Mouse (Mus musculus): ENCODE results near the gene Atf3.

The Atf3 gene

DNA sequence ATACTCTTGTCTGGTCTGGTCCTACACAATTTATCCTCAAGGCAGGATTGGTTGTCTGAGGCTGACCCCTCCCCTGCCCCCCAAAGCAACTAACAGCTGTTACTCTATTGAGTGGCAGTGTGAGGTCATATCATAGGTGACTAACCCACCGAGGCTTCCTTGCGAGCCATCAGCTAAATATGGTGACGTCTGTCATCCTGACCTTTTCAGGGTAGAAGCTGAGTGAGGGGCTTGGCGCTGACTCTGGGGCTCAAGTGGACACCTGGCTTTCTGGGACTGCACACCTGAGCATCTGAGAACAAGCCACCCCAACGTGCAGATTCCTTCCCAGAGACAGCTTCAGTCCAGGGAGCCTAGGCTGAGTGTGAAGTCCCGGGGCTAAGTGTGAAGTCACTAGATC lies at the start of gene Atf3:
Atf3 (minus strand) TSS at position 101 of the 400 bp plus-strand sequence.
- DNase-seq (ENCODE audit: low spot score in 2 of 2) = no peak

DNA sequence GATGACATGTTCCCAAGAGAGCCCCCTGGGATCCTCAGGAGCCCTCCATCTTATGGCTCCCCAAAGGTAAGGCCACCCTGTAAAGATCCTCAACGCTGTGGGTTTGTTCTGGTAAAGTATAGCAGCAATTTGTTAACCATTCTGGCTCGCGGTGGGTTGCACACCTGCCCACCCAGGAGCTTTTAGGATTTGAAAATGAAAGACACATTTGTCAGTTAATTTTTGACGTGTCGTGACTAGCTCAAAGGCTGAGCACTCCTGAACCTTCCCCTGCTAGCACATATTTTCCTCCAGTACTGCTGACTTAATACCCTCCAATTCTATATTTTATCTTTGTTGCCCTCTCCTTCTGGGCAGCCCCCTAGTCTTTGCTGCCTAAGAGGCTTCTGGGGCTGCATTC lies 49.3 kb upstream of the Atf3 start:
- no peak for DNase-seq (ENCODE audit: low spot score in 2 of 2)

DNA sequence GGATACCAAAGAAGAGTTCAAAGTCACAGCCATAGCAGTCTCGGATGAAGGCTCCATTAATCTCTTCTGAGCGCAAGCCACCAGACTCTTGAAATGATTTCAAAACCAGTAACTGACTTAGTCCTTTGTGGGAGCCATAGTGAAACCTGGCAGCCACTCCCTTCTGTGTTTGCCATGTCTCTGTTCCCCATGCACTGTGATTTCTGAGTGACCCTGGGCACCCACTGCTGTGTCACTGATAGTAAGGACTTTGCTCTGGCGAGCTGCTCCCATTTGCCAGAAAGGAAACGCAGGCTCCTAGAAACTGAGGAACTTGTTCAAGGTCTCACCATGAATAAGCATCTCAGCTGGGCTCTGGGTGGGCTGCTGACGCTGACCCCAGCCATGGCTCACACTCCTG lies 45.6 kb upstream of the Atf3 start:
- no peak for DNase-seq (ENCODE audit: low spot score in 2 of 2)

DNA sequence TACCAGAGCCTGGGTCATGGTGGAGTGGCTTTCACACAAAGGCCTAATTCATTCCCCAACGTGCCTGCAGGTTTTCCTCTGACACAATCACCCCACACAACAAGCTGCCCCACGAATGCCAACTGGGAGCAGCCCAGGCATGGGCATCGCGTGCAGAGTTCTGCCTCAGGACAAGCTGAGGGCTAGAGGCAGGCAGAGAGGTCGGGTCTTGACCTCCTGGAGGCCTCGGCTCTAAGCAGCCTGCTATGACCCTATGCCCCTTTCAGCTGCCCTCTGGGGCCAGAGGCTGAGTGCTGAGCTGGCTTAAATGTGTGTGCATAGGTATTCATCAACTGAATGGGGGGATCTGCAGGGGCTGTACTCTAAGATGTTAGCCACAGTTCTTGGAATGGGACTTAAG lies 44.0 kb upstream of the Atf3 start:
- DNase-seq (ENCODE audit: low spot score in 2 of 2) = no peak

DNA sequence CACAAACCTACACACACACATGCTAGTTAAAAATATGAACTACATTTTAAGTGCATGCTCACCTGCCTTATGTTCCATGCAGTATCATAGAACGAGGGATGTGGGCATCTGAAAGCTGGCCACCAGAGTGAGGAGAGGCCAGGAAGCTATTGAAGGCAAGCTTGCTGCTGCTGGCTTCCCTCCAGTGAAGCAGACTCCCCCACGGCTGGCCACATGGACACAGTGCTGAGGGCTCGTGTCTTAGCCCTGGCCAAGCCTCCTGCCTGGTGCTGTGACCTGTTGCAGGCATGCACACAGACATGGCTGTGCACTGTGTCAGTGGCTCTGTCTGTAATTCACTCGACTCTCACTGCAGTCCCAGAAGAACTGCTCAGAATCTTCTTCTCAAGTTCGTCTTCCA lies 41.8 kb upstream of the Atf3 start:
- DNase-seq (ENCODE audit: low spot score in 2 of 2) = no peak

DNA sequence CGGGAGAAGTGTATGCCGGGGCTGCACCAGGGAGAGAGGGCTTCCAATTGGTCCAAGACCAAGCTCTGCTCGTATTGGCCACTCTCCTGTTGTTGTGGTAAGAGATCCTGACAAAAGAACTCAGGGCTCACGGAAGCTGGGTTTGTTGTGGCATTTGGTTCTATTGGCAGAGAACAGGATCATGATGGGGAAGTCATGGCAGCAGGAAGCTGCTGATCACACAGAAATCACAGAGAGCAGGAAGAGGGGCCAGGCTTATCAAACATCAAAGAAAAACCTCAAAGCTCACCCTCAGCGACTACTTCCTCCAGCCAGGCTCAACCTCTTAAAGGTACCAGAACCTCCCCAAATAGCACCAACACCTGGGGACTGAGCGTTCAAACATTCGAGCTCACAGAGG lies 41.3 kb upstream of the Atf3 start:
- no peak for DNase-seq (ENCODE audit: low spot score in 2 of 2)

DNA sequence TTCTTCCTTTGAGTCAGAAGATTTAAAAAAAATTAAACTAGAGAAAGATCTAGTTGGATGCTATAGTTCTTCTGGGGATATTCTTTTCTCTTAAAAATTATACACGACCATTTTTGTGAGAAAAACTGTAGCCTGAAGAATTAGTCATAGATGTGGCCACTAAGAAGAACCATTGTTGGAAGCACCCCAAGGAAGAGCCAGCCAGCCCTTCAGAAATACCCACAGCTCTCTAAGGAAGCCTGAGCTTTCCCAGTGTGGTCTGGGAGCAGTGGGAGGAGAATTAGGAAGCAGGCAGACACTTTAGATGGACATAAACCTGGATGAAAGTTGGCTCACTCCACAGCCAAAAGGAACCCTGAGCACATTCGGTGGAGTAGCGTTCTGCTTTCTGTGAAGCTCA lies 40.7 kb upstream of the Atf3 start:
- no peak for DNase-seq (ENCODE audit: low spot score in 2 of 2)

DNA sequence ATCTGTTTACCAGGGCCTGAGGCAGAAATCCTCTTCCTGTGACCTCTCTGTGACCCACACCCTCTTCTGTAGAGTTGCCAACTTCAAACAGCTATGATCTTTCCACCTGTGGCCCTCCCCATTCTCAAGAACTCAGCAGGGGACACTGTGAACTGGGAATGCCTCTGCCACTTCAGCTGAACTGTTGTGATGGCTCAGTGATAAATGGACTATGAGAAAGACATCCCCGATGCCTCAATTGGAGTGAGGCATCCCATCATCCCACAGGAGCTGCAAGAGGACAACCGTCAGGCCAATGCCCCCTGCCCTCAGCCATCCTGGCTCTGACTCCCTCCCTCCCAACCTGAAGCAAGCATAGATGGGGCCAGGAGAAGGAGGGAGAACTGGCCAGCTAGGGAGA lies 40.1 kb upstream of the Atf3 start:
- no peak for DNase-seq (ENCODE audit: low spot score in 2 of 2)

DNA sequence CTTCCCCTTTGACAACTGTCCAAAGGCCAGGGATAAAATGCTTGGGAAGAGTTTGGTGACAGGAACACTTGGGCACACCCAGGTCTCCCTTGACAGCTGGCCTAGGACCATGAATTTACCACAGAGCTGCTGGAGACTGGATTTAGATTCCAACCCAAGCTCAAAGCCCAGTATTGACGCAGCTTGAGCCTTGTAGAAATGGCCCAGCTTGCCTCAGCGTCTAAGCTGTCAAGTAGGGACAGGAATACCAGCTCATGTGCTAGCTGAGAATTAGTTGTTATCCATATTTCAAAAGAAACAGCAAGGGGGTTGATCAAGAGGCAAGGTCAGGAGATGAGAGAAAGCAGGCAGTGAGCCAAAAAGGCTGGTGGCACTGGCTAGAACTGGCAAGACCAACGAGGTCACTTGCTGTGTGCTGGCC lies 39.5 kb upstream of the Atf3 start:
- no peak for DNase-seq (ENCODE audit: low spot score in 2 of 2)

DNA sequence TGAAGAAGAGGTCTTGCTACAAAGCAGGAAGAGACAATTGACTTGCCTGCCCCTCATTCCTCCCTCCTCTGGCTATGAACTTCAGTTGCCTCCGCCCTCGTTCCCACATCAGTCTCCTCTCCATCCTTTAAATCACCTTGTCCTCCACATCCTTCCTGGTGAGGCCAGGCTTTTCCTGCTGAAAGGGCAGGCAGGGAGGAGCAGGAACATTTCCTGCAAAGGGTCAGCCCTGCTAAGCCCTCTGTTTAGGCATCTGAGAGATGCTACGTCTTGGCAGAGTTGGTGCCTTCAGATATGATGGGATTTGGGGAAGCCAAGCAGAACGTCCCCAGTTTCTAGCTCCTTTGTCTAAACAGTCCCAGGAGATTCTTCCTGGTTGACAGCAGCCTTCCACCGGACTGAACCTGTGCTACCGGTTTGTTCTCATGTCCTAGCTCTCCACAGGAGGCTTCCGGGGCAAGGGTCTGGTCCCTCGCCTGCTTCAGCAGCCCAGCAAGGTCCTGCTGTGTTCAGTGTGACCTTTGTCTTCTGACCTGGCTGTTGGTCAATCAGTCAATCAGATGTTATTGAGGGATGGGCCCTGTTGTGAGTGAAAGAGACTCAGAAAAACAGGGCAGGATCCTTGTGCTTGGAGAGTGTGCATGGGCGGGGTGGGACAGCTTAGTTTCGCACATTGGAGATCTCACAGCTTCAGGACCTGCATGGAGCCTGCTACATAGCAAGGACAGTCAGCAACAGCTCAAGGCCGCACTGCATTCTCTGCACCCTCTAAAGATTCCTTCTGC lies 38.9 kb upstream of the Atf3 start:
- DNase-seq (ENCODE audit: low spot score in 2 of 2) = no peak

DNA sequence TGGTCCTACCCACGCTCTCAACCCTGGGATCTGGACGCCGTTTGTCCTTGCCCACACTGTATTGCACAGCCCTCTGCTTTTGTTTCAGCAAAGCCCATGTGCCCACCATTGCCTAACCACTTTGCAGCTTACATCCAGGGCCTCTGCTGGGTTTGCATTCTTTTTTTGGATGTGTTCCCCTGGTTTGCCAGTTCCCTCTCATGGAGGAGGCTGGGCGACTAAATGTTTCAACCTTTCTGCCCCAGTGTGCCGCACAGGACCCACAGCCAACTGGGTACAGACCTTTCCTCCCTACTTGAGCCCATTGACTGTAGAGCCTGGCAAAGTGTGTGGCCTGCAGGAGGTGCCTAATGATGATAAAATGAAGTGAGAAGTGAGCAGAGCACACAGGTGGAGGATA lies 38.3 kb upstream of the Atf3 start:
- DNase-seq (ENCODE audit: low spot score in 2 of 2) = no peak

DNA sequence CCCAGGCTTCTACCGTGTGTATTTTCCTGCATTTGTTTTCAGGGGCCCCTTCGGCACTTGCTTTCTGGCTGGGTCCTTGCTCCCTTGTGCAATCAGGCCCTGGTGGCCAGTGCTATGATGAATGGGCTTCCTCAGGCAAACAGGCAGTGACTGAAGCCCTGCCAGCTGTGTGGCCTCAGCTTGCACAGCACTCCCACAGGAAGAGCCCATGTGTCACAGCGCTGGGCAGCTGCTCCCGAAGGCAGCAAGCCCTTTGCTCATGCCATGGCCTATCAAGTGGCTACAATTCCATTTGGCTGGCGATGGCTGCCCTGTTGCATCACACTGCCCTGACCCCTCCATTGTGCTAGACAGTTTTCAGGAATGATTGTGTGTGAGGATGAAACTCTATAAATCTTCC lies 36.6 kb upstream of the Atf3 start:
- no peak for DNase-seq (ENCODE audit: low spot score in 2 of 2)

DNA sequence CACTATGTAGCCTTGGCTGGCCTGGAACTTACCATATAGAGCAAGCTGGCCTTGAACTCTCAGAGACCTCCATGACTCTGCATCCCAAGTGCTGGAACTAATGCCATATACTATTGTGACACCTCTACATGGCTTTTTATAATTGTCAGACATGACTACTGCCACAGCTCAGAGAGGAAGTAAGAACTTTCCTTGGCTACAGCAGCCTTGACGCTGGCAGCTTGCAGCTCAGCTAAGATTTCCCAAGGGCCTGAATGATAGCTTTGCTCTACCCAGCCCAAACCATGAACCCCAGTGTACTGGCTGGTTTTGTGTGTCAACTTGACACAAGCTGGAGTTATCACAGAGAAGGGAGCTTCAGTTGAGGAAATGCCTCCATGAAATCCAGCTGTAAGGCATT lies 35.8 kb upstream of the Atf3 start:
- no peak for DNase-seq (ENCODE audit: low spot score in 2 of 2)

DNA sequence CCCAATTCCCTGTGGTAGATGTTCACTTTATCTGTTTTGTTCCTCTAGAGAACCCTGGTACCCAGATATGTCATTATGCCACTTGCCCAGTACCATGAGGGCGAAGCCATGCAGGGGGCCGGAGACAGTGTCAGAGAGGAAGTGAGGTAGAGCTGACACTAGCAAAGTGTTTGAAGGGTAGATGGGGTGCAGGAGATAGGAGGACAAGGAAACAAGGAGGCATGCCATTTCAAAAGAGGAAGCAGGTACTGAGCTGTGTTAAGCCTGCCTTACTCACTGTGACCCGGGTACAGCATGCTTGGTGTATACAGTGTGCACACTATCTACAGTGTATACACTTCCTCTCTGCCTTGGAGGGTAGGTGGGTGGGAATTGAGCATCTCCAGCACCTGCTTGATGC lies 32.1 kb upstream of the Atf3 start:
- DNase-seq (ENCODE audit: low spot score in 2 of 2) = no peak

DNA sequence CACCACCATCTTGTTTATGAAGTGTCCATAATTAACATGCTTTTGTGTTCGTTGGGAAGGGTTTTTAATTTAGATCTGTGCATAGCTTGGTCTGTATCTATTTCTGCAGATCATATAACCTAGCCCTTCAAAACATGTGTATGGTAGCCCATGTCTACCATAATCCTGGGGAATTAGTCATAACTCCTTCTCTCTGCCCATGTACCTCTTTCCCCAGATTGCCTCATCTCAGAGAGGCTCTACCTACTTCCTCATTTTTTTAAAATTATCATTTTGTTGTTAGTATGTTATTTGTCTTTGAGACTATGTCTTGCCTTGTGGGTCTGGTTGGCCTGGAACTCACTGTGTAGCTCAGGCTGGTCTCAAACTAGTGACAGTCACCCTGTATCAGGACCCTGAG lies 30.6 kb upstream of the Atf3 start:
- DNase-seq (ENCODE audit: low spot score in 2 of 2) = no peak

DNA sequence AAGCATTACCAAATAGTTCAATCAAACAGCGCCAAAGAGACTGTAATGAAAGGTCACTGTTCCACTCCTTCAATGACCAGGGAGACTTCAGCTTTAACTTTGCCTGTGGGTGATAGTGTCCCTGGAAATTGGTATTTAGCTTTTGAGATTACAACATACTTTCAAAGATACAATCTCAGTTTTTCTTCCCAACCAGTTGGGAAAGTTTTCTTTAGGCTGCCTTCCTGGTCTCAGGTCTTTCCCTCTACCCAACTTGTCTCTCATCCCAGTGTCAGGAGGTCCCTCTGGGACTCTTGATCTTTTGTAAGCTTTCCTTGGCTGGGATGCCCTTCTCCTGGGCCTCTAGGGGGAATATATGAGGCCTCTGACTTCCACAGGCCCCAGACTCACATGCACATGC lies 29.7 kb upstream of the Atf3 start:
- DNase-seq (ENCODE audit: low spot score in 2 of 2) = no peak

DNA sequence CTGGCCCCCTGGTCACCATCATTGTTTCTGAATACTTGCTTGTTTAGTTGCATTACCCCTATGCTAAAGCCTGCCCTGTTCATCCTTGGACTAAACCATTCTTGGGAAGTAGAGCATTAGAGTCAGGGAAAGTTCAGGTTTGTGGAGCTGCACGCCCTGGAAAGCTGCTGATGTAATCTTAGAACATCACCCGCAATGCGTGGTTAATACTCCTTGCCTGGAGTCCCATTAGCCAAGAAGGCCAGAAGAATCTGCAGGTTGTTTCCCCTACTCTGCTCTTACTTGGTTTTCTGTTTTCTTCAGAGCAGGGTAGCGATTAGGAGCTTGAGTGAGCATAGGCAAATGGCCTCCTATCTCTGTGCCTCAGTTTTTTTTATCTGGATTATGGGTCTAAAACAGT lies 26.0 kb upstream of the Atf3 start:
- DNase-seq (ENCODE audit: low spot score in 2 of 2) = no peak

DNA sequence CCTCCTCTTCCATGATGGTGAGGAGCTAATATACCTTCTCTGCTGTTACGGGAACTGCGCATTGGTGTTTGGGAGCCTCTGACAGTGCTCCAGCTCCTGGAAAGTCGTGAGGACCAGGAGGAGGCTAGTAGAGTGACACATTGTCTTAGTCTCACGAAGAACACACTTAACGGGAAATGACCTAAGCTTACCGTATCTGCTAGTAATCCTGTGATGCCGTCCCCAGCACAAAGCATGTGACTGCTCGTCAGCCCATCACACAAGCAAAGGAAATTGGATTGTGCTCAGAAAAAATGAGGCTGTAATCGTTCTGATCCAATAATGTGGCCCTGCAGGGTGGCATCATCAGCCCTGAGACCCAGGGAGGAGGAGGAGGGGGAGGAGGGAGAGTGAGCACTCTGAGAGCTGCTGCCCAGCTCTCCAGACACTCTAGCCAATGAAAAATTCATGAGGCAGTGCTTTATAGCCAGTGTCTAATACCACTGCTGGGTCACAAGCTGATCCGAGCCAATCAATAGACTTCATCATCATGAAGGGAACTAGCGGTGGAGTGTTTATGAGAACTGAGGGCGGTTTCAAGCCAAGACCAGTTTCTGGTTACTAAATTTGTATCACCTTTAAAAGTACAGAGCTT lies 24.3 kb upstream of the Atf3 start:
- DNase-seq (ENCODE audit: low spot score in 2 of 2) = no peak

DNA sequence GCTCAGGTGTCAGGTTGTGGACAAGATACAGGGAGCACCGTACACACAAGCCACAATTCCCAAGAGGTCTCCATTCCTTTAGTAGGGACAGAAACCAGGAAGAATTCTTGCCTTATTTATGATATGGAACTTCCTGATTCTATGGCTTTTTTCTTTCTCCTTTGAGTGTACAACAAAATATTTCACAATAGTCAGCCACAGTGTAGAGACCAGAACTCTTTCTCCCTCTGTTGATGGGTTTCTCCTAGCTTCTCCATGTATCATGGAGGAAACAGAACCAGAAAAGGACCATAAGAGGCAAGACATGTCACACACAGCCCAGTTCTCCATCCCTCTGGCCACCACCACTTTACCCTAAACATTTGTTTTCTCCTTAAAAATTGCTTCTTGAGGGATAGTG lies 23.7 kb upstream of the Atf3 start:
- no peak for DNase-seq (ENCODE audit: low spot score in 2 of 2)

DNA sequence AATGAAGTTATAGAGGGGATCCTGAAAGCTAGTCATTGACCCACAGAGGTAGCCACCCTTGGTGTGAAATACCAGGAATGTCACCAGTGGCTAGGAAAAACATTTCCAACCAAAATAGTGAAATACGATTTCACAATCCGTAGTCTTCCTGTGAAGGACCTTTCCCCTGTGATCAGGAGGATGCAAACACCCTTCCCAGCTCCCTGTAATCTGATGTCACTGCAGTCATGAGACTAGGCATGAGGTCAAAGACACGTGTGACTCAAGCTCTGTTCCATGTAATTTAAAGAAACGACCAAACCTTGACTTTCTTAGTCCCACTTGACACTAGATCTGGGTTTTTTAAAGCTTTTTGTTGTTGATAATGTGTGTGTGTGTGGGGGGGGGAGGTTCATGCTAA lies 21.8 kb upstream of the Atf3 start:
- DNase-seq (ENCODE audit: low spot score in 2 of 2) = no peak

DNA sequence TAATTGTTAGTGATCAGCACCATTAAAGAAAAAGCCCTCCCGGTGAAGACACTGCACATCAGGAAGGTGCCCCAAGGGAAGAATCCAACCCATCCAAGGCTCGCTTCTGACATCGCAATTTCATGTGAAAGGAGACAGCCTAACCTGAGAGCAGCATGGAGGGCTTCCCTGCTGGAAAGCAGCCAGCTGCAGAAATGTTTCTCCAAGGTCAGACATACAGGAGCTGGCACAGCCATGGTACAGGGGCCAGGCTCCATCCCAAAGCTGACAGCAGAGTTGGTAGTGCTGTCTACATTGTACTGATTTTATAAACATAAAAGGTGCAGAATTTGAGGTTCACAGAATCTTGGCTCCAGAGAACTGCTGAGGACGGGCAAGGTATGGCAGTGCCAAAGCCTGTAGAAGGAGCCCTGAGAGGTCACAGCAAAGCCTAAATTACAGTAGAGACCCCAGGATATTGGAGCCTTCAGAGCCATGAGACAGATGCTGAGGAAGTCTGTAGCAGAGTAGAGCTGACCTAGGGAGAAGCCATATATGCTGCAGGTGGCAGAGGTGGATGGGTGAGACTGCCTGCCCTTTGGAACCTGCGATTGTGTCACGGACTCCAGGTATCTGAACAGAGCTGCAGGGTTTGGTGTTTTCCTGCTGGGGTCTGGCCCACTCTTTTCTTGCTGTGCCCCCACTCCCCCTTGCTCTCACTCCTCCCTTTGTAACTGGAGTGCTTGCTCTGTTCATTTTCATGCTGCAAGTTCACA lies 18.1 kb upstream of the Atf3 start:
- DNase-seq (ENCODE audit: low spot score in 2 of 2) = no peak

DNA sequence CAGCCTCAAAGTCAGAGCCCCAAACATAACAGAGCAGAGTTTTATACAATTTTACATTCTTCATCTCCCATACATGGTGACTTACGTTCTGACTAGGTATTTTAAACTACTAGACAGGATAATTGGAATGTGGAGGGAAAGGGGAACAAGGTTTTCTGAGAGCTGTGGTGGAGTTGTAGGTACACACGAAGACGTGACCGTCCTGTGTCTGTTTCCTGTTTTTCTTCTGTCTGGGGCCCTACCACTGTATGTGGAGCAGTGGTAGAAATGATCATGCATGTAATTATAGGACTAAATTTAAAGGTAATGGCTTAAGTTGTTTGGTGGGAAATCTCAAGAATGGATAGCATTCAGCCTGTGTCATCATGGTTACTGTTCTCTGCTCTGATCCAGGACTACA lies 17.0 kb upstream of the Atf3 start:
- no peak for DNase-seq (ENCODE audit: low spot score in 2 of 2)

DNA sequence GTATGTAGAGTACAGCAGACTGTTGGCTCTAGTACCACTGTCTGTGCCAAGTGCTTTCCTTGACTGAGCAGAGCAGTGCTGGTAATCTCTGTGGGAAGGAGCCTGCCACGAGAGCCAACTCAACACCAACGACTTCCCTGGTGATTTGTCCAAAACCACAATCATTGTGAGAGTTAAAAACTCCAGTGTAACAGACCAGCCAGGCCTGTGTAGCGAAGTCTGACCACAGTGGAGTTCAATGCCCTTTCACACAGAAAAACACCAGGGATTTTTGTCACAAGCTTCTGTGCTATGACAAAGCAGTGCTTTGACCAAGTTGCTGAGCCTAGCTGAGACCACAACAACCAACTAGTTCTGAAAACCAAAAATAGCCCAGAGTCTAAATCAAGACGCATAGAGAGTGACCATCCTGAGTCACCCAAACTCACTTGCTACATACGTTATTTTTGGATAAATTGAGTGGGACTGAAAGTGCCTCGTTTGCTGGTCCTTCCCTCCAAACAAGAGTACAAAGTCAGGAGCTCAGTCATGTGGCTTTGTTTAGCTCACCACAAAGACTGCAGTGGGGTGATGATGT lies 12.6 kb upstream of the Atf3 start:
- DNase-seq (ENCODE audit: low spot score in 2 of 2) = no peak

Measured in spleen, postnatal 14 days (tissue).